Mouse (Mus musculus): ENCODE data around the gene Eaf2.

Eaf2 gene

DNA sequence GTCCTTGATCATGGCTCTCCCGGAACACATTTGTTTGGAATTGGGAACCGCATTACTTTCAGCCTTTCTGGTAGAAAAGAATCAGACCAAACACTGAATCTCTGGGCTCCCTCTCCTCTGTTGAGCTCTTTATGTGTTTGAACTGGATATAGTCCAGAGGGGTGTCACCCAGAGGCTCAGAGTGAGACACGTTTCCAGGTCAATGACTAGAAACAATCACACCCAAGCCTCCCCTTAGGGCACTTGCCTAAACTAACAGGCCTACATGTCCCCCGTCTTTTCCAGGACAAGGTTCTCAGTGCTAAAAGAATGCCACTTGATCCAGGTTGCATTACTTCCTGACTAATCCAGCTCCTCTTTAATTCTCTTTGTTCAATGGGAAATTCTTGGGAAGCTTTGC, 104.0 kb downstream of the Eaf2 start:
- DNase-seq (ENCODE audit: low read depth in 1 of 2, low spot score in 2 of 2), result no peak

DNA sequence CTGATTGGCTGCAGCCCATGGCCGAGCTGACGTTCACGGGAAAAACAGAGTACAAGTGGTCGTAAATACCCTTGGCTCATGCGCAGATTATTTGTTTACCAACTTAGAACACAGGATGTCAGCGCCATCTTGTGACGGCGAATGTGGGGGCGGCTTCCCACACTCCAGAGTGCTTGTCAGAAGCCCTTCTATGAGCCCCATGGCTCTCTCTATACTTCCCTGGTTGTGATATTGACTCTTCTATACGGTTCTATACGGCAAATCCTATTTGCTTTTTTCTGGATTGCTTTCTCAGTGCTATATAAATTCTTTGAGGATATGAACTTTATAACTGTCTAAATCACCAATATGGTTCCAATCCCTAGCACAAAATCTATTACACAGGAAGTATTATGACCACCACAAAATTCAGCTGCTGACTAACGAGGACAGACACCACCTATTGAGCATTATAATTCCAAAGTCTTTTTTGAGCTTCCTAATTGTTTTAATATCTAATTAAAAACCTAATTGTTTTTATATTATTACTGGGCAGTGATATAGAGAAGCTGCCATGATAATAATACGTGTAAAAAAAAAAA, 104.5 kb downstream of the Eaf2 start:
- DNase-seq (ENCODE audit: low read depth in 1 of 2, low spot score in 2 of 2), result no peak

DNA sequence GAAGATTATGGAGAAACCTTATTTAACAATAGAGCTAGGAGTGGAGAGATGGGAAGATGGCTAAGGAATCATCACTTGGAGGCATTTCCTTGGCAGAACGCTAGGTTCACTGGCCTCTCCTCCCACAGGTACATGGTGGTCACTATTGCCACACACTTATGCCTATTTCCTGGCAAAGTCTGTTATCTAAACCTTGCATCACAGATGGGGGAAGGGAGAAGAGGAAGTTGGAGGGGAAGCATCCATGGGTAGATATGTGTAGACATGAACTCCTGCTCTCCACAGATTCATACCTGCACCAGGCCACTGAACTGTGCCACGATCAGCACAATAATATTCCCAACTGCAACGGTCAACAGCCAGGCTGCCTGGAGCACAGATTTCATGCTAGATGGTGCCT, 122.8 kb downstream of the Eaf2 start:
- no peak for DNase-seq (ENCODE audit: low read depth in 1 of 2, low spot score in 2 of 2)

DNA sequence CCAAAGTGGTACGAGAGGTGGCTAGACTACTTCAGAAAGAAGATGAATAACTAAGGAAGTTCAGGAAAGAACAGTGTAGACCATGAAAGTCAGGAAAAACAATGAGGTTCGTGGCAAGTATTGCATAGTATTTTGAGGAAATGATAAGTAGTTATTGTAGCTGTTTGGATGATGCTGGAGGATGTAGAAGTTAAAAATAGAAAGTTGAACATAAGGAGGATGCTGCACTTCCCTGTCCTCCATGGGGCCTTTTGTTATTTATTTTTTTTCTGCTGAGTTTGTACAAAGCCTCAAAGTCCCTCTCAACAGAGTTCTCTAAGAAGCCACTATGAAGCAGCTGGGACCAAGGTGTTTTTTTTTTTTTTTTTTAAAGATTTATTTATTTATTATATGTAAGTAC, 127.0 kb downstream of the Eaf2 start:
- no peak for DNase-seq (ENCODE audit: low read depth in 1 of 2, low spot score in 2 of 2)

DNA sequence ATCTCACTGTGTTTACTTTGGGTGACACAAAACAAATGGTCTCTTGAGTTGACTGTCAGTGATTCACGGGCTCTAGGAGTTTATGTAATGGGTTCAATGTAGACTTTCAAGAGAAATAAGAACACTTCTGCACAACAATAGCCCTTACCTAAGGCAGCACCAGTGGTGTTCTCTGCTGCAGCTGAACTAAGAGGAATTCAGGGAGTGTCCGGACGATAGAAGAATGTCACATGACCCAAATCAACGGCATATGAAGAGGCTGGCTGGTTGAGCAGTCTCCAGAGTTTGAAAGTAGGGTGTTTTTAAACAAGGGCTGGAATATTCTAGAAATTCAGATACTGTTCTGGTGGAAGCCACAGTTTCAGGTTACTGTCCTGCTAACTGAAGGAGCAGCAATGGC, 127.7 kb downstream of the Eaf2 start:
- no peak for DNase-seq (ENCODE audit: low read depth in 1 of 2, low spot score in 2 of 2)

DNA sequence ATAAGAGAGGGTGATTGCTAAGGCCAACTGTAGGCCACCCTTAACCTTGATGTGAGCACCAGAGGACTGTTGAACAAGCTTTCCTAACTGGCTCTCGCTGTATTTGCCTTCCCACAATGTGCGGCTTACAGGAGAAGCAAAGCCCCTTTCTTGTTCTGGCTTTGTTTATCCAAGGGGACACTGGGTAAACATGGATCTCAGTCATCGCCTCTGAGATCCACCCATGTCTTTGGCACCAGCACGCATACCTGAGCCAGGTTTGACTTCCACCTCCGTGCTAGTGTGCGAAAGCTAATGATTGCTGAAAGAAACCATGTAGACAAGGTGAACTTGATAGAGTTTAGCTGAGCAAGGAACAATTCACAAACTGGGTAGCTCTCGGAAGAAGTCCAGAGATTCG, 131.2 kb downstream of the Eaf2 start:
- no peak for DNase-seq (ENCODE audit: low read depth in 1 of 2, low spot score in 2 of 2)

All from monocyte, adult 2 months (primary cell).